ENCODE assay signal across 7 mouse cellular contexts in genomic region chr10:70439676-70440521, GRCm38 (mm10). TPM values are rescaled to one million over a fixed set of nuclear protein-coding genes. Genes with fewer than 3 reads are reported as not detected.
DNase-seq lines count a peak whose midpoint lies in the region; ATAC-seq lines count a peak whose summit lies in the region.

Fam13c (plus strand) TSS chr10:70440481.

- H3K9ac ChIP-seq in hindbrain, embryonic 14.5 days, result peak within 1 kb of the TSS; percentile 71
- peak within 1 kb of the TSS; percentile 88 for H3K9ac ChIP-seq in midbrain, embryonic 16.5 days (ENCODE audit: low read depth, low read length)

- no peaks in the 10 kb centered on the region for H3K9me3 ChIP-seq in forebrain, embryonic 10.5 days
- H3K9me3 ChIP-seq in hindbrain, embryonic 14.5 days (ENCODE audit: control insufficient read depth, low read length), result no peaks in the 10 kb centered on the region
- no peaks in the 10 kb centered on the region for H3K9me3 ChIP-seq in midbrain, embryonic 16.5 days (replicated peaks; ENCODE audit: control insufficient read depth, low read length, poor library complexity, severe bottlenecking)

- H3K36me3 ChIP-seq in forebrain, embryonic 10.5 days (replicated peaks), result no peaks in the 10 kb centered on the region
- no peaks in the 10 kb centered on the region for H3K36me3 ChIP-seq in hindbrain, embryonic 14.5 days (replicated peaks; ENCODE audit: control insufficient read depth, insufficient read depth)
- H3K36me3 ChIP-seq in midbrain, embryonic 16.5 days (ENCODE audit: control insufficient read depth, insufficient read depth, low read length), result no peaks in the 10 kb centered on the region

- 9% methylated on average over 24 of the region's 24 CpGs for WGBS in forebrain, embryonic 10.5 days
- 9% methylated on average over 24 of the region's 24 CpGs for WGBS in hindbrain, embryonic 14.5 days
- 7% methylated on average over 24 of the region's 24 CpGs for WGBS in midbrain, embryonic 16.5 days

- H3K27ac ChIP-seq in forebrain, embryonic 10.5 days, result peak within 1 kb of the TSS; percentile 92
- peak within 1 kb of the TSS; percentile 99 for H3K27ac ChIP-seq in hindbrain, embryonic 14.5 days
- peak within 1 kb of the TSS; percentile 90 for H3K27ac ChIP-seq in midbrain, embryonic 16.5 days (ENCODE audit: low read length)

- peaks cover 36% of the 10 kb centered on the region for H3K4me1 ChIP-seq in forebrain, embryonic 10.5 days
- H3K4me1 ChIP-seq in hindbrain, embryonic 14.5 days (replicated peaks; ENCODE audit: control insufficient read depth, insufficient read depth, low read length), result peaks cover 33% of the 10 kb centered on the region
- peaks cover 30% of the 10 kb centered on the region for H3K4me1 ChIP-seq in midbrain, embryonic 16.5 days (ENCODE audit: control insufficient read depth, insufficient read depth, low read length)

- peaks cover 15% of the 10 kb centered on the region for H3K27me3 ChIP-seq in forebrain, embryonic 10.5 days (ENCODE audit: poor library complexity, severe bottlenecking)
- H3K27me3 ChIP-seq in hindbrain, embryonic 14.5 days (ENCODE audit: control insufficient read depth, insufficient read depth, low read length), result no peaks in the 10 kb centered on the region
- no peaks in the 10 kb centered on the region for H3K27me3 ChIP-seq in midbrain, embryonic 16.5 days (ENCODE audit: control insufficient read depth, insufficient read depth, low read depth, low read length)

- peak within 1 kb of the TSS; percentile 75 for H3K4me3 ChIP-seq in forebrain, embryonic 10.5 days
- H3K4me3 ChIP-seq in hindbrain, embryonic 14.5 days (replicated peaks; ENCODE audit: low read length), result peak within 1 kb of the TSS; percentile 65
- H3K4me3 ChIP-seq in midbrain, embryonic 16.5 days (ENCODE audit: low read depth, low read length), result peak within 1 kb of the TSS; percentile 71

- peak within 1 kb of the TSS; percentile 58 for H3K4me2 ChIP-seq in hindbrain, embryonic 14.5 days (replicated peaks)
- H3K4me2 ChIP-seq in midbrain, embryonic 16.5 days (ENCODE audit: low read length), result peak within 1 kb of the TSS; percentile 89

- peak; percentile 69 for DNase-seq in R1 (ENCODE audit: low read depth, low spot score)
- DNase-seq in adrenal gland, postnatal 4 days (ENCODE audit: low spot score in 2 of 2), result no peak
- peak; percentile 50 for DNase-seq in forebrain, embryonic 10.5 days (ENCODE audit: extremely low spot score, low spot score)
- peak; percentile 66 for DNase-seq in hindbrain, embryonic 14.5 days (ENCODE audit: low spot score)
- DNase-seq in left cerebral cortex, postnatal 14 days (ENCODE audit: low spot score in 2 of 2), result peak in 1 of 2 experiments; percentile 42

- intact Hi-C loops in left cerebral cortex, postnatal 14 days (cut with DNase I), result loop anchor here (5.0 kb wide), 2 partner anchors 68 to 82 kb away; no protein-coding TSS in a partner anchor

- ATAC-seq in hindbrain, embryonic 14.5 days (ENCODE audit: low FRiP score), result peak; percentile 63
- peak; percentile 72 for ATAC-seq in midbrain, embryonic 16.5 days
- no peak for ATAC-seq in megakaryocyte progenitor cell, adult 5-6 weeks (replicated peaks; ENCODE audit: poor library complexity)

RNA-seq across cellular contexts. Expression of gene Fam13c, which starts in this region (rescaled TPM):
- 10 to 100 TPM; 19.1 to 19.6 TPM for total RNA-seq in adrenal gland, postnatal 4 days (2021)
- 7.1 and 8.4 TPM in 2 replicates for polyA plus RNA-seq in forebrain, embryonic 10.5 days (2016; fragmentation: Nextera tagmentation; extraction: Ambion mirVana)
- 24.5 and 28.2 TPM in 2 replicates for polyA plus RNA-seq in hindbrain, embryonic 14.5 days (2014; fragmentation: Nextera tagmentation; extraction: Ambion mirVana)
- total RNA-seq in left cerebral cortex, postnatal 14 days (2021), result 10 to 100 TPM; 46.9 to 50.9 TPM
- polyA plus RNA-seq in midbrain, embryonic 16.5 days (2015; fragmentation: Nextera tagmentation; extraction: Ambion mirVana), result 33.6 and 36.6 TPM in 2 replicates
- total RNA-seq in megakaryocyte progenitor cell, adult 5-6 weeks (2015), result not detected in 2 replicates
- not detected in 2 replicates for total RNA-seq in megakaryocyte progenitor cell, adult 5-6 weeks (2017)

Comparison
In these comparisons a context has a peak if more than half of its experiments do, and no peak if none do; other contexts are left out.
1. RNA of gene Fam13c (total RNA-seq): 46.9 to 50.9 TPM in left cerebral cortex, postnatal 14 days and 19.1 to 19.6 TPM in adrenal gland, postnatal 4 days; not detected in megakaryocyte progenitor cell, adult 5-6 weeks; every median in the first group is over 10 times any median in the second.
2. DNase-seq: peak in R1 (single experiment), forebrain, embryonic 10.5 days (single experiment) and hindbrain, embryonic 14.5 days (single experiment); none in adrenal gland, postnatal 4 days (0 of 2).
3. Peak in every context shown above with its lines, with median percentiles within 50 percentile points of each other: H3K27ac ChIP-seq and H3K4me3 ChIP-seq.